Mouse (Mus musculus) C2C12 (cell line): ENCODE results near the gene Gusb. TPM values are rescaled to one million over a fixed set of nuclear protein-coding genes. Genes with fewer than 3 reads are reported as not detected.

Experiments used
- H3K27me3 ChIP-seq: one replicate; pipeline ENCODE4 v1.6.1; 2011; ENCODE audit not compliant: control insufficient read depth, insufficient read depth, insufficient read length
- H3K36me3 ChIP-seq: one replicate; pipeline ENCODE4 v1.6.1; 2011; ENCODE audit not compliant: control insufficient read depth, insufficient read depth
- H3K4me3 ChIP-seq: one replicate; pipeline ENCODE4 v1.5.1; 2011; ENCODE audit warnings: mild to moderate bottlenecking, control low read depth; ENCODE audit not compliant: poor library complexity, insufficient read depth, severe bottlenecking
- H3K79me2 ChIP-seq: one replicate; pipeline ENCODE4 v1.6.1; 2011; ENCODE audit not compliant: control insufficient read depth, insufficient read depth
- H3K79me3 ChIP-seq: one replicate; pipeline ENCODE4 v1.6.1; 2011; ENCODE audit warnings: low read depth, control low read depth
- H3ac ChIP-seq: one replicate; pipeline ENCODE3; 2011; ENCODE audit warnings: low read depth; ENCODE audit not compliant: control insufficient read depth, insufficient read length
- CEBPB ChIP-seq: IDR thresholded peaks from one replicate; pipeline ENCODE4 v1.6.1; 2011; ENCODE audit warnings: low read depth, mild to moderate bottlenecking, control low read depth, moderate library complexity
- CTCF ChIP-seq: IDR thresholded peaks from one replicate; pipeline ENCODE4 v1.5.1; 2011; ENCODE audit not compliant: control insufficient read depth, insufficient read depth, insufficient read length
- FOSL1 ChIP-seq: IDR thresholded peaks from one replicate; pipeline ENCODE4 v1.8.0; 2011; ENCODE audit warnings: mild to moderate bottlenecking, low read length; ENCODE audit not compliant: poor library complexity, insufficient read depth, severe bottlenecking
- MAX ChIP-seq: IDR thresholded peaks from one replicate; pipeline ENCODE4 v1.6.1; 2011; ENCODE audit warnings: mild to moderate bottlenecking, control low read depth
- MYOD1 ChIP-seq: IDR thresholded peaks from one replicate; pipeline ENCODE4 v1.6.1; 2011; ENCODE audit warnings: low read depth; ENCODE audit not compliant: control insufficient read depth, insufficient read length
- MYOG ChIP-seq: IDR thresholded peaks from one replicate; pipeline ENCODE4 v1.6.1; 2011; ENCODE audit not compliant: control insufficient read depth, insufficient read length; ENCODE audit errors: extremely low read depth
- USF1 ChIP-seq: IDR thresholded peaks from one replicate; pipeline ENCODE4 v1.6.1; 2011; ENCODE audit warnings: low read depth, mild to moderate bottlenecking, control low read depth, moderate library complexity
- polyA plus RNA-seq: library from polyadenylated mRNA; unstranded; fragments of >200 nt; fragmentation: generic; extraction: Trizol; gene quantifications from one replicate; pipeline ENCODE4 v1.2.1, GENCODE M21; 2012; ENCODE audit warnings: missing spikeins

Gusb gene
- polyA plus RNA-seq, 1 experiment, result 56.0 TPM

DNA sequence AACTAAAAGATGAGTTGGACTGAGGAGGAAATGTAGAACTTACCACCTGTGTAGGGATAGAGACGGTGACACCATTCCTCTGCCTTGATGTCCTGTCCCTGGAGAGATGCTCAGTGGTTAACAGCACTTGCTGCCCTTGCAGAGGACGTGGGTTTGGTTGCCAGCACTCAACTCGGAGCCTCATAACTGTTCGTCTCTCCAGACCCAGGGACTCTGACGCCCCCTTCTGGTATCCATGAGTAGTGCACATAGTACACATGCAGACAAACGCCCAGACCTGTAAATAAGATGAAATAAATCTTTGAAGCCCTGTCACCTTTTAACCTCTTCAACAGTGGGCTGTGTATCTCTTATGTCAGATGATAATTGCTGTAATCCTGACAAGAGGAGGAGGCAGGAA, 44.2 kb upstream of the Gusb start:
- Histone ChIP-seq H3K4me3 (no peak overlapping the region), H3K79me2 (no peaks in the 10 kb centered on the region), H3K79me3 (no peaks in the 10 kb centered on the region), H3K36me3 (peaks cover 75% of the 10 kb centered on the region), H3K27me3 (no peaks in the 10 kb centered on the region), H3ac (no peak overlapping the region)
- TF ChIP-seq FOSL1 (no peak), CEBPB (no peak), MYOD1 (no peak)

DNA sequence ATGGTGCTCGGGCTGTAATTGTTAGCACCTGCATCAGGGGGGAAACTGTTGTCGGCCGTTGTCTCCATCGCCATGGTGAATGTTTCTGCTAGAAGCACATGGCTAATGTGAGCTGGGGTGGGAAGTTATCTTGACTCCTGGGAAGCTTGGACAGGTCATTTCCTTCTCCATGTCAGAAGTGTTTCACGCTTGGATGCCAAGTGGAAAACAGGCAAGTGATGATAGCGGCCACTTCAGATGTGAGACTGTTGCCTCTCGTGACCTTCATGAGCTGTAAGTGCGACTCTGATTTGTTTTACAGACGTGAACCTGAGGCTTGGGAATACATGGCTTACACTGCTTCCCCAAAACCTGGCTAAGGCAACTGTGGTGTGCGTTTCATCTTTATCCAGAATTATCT, 43.7 kb upstream of the Gusb start:
- Histone ChIP-seq H3ac (no peak overlapping the region), H3K36me3 (peaks cover 71% of the 10 kb centered on the region), H3K79me2 (no peaks in the 10 kb centered on the region), H3K4me3 (no peak overlapping the region), H3K79me3 (no peaks in the 10 kb centered on the region), H3K27me3 (no peaks in the 10 kb centered on the region)
- TF ChIP-seq CEBPB, result no peak
- TF ChIP-seq MAX, result no peak
- TF ChIP-seq CTCF, result no peak
- no peak for TF ChIP-seq FOSL1

DNA sequence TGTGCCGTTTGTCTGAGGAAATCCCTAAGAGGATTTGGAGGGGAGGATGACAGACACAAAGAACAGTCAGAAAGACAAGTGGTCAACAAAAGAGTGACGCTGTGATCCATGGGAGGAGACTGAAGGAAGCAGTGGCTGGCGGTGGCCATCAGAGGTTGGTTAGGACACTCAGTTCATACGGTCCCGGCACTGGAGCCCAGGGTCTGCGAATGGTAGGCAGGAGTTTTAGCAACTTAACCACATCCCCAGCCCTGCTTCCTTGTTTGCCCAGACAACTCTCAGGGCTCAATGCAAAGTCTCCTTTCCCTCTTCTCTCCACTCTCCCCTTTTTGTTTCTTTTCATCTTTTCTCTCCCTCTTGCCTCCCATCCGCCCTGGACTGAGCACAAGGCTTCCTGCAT, 43.3 kb upstream of the Gusb start:
- Histone ChIP-seq H3ac (no peak overlapping the region), H3K79me2 (no peaks in the 10 kb centered on the region), H3K27me3 (no peaks in the 10 kb centered on the region), H3K36me3 (peaks cover 69% of the 10 kb centered on the region), H3K79me3 (no peaks in the 10 kb centered on the region), H3K4me3 (no peak overlapping the region)
- no peak for TF ChIP-seq CEBPB
- no peak for TF ChIP-seq USF1
- no peak for TF ChIP-seq MYOD1
- TF ChIP-seq MAX, result no peak
- no peak for TF ChIP-seq FOSL1
- TF ChIP-seq MYOG, result no peak
- no peak for TF ChIP-seq CTCF

DNA sequence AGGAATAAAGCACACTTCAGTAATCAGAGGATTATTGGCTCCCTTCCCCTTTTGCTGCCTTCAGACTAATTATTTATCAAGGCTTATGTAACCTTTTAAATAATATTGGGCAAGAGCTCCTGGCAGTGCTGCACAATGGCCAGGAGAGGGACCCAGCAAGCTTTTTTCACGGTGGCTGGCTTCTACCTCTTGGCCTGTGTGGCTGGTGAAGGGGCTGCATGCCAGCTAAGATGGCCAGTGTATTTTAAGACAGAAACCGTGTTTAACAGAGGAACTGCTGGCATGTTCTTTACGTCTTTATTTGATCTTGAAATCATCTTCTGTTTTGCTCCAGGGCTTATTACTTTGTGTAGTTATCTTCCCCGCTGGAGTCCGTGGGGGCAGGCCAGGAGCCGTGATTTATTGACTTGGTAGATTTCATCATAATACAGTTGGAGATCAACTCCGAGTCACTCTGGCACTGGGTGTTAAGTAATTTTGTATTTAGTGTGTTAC, 41.4 kb upstream of the Gusb start:
- Histone ChIP-seq H3K4me3 (no peak overlapping the region), H3K79me3 (no peaks in the 10 kb centered on the region), H3K79me2 (no peaks in the 10 kb centered on the region), H3K36me3 (peaks cover 64% of the 10 kb centered on the region), H3K27me3 (no peaks in the 10 kb centered on the region), H3ac (no peak overlapping the region)
- TF ChIP-seq MYOD1 (no peak), CEBPB (peak; percentile 48), CTCF (peak; percentile 6), USF1 (no peak)

DNA sequence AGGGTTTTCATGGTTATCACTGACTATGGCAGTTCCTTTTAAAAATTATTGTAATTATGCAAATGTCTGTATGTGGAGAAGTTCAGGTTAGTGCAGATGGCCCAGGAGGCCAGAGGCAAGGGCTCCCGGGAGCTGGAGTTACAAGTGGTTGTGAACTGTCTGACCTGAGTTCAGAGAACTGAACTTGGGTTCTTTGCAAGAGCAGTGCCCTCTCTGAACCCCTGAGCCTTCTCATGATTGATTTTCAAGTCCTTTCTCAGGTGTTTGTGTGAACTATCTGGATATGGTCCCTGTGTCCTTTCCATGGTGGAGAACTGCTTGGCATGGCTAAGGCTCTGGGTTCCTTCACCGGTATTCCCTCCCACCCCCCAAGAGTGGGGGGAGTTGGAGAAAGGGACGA, 40.9 kb upstream of the Gusb start:
- no peaks in the 10 kb centered on the region for H3K79me2 ChIP-seq
- no peak overlapping the region for H3ac ChIP-seq
- peaks cover 60% of the 10 kb centered on the region for H3K36me3 ChIP-seq
- no peaks in the 10 kb centered on the region for H3K27me3 ChIP-seq
- H3K79me3 ChIP-seq, result no peaks in the 10 kb centered on the region
- TF ChIP-seq CTCF (no peak), CEBPB (no peak), USF1 (no peak), MAX (no peak), FOSL1 (no peak), MYOG (no peak), MYOD1 (no peak)
- no peak overlapping the region for H3K4me3 ChIP-seq

DNA sequence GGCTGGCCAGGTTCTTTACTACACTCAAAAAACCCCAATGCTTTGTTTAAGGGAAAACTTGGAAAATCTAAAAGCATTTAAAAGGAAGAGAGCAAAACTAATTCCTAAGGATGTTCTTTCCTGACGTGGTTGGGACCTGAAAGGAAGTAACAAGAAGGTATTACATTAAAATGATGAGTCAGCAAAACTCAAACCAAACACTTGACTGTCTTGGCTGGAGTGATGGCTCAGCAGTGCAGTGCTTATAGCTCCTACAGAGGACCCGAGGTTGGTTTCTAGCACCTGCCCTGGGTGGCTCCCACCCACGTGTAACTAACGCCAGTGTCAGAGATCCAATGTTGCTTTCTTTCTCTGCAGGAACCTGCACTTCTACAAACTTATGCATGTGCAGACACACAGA, 38.4 kb upstream of the Gusb start:
- TF ChIP-seq FOSL1 (no peak), USF1 (no peak)
- Histone ChIP-seq H3K4me3 (no peak overlapping the region), H3K27me3 (no peaks in the 10 kb centered on the region), H3ac (no peak overlapping the region), H3K36me3 (peaks cover 61% of the 10 kb centered on the region), H3K79me2 (no peaks in the 10 kb centered on the region), H3K79me3 (no peaks in the 10 kb centered on the region)
